Mouse (Mus musculus) lung, postnatal 14 days (tissue): ENCODE data around the gene Nat8f6.
"Not testable (repeated sequence)": the region's sequence is repeated elsewhere in the genome, so short reads cannot be mapped to it uniquely, and the experiment has no call there.

ENCODE experiments used
- DNase-seq: peaks from one replicate; pipeline ENCODE4 v3.0.0; 2021

Gene Nat8f6

DNA sequence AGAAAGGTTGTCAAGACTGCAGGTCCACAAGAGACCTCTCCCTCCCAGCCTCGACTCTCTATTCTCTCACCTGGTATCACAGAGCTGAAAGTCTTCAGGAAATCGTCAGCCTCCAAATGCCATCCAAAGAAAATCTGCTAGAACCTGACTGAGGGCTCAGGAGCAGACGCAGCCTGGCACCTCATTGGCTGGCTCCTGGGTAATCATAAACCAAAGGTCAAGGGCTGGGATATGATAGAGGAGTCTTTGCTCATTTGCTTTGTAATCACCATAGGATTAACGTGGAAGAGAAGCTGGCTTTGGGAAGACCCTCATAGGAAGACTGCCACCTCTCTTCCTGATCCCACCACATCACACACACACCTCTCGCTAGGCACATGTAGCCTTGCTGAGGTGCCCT lies at the start of gene Nat8f6, which contains the start of gene Nat8f5:
Nat8f6 (minus strand) TSS at position 118 of the 400 bp plus-strand sequence.
Nat8f5 (minus strand) TSS at position 136 of the 400 bp plus-strand sequence.
- no peak for DNase-seq

DNA sequence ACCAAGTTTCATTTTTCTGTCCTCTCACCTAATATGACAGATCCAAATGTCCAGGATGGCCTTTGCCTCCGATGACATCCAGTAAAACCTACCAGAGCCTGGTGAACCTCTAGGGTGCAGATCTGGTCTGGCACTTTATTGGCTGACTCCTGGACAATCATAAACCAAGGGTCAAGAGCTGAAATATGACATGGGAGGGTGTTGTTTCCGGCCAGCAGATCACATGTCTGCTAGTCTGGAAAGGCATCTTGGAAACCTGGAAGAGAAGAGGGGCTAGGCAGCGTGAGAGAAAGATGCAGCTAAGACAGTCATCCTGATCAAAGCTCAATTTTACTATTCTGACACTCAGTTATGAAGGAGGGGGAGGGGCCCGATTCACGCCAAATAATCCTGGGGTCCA lies 48.3 kb upstream of the Nat8f6 start, which contains the start of gene Nat8f2:
Nat8f2 (minus strand) TSS at position 153 of the 400 bp plus-strand sequence.
- DNase-seq, result not testable (repeated sequence)

DNA sequence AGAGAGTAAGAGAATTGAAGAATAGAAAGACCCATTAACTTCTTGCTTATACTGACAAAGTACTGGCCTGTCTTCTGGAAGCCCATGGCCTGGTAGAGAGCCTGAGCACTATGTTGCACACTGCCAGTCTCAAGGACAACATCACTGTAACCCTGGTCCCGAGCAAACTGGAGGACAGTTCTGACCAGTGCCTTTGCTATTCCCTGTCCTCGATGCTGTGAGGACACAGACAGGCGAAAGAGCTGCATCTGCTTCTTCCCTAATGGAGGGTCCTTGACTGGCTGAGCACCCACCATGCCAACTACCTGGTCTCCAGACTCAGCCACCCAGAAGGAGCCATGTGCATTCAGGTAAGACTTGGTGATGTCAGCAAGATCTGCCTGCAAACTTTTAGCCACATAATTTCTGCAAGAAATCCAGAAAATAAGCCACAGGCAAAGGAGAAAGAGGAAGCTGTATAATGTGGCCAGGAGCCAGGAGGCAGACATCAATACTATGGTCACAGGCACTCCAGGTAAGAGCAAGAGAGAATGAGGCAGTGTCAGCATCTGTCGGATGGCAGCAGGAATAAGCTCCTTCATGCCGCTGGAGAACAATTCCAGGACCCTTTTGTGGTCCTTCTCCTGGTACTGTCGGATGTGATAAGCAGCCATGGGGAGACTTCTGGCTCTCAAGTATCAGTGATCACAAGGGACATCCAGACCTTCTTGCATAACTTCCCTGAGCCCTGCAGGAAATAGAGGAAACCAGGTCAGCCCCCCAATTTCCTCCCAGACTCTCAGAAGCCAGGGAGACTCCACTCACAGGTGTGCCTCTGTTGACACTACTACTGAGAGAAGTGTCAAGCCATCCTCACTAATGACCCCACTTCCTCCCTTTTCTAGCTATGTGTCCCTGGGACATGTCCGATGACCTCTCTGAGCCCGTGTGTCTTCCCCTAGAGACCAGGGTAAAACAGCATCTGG lies 47.3 kb upstream of the Nat8f6 start:
- DNase-seq, result no peak

GRCm38 (mm10) chr6:85866995-85867394 lies 46.2 kb upstream of the Nat8f6 start:
- not testable (repeated sequence) for DNase-seq

DNA sequence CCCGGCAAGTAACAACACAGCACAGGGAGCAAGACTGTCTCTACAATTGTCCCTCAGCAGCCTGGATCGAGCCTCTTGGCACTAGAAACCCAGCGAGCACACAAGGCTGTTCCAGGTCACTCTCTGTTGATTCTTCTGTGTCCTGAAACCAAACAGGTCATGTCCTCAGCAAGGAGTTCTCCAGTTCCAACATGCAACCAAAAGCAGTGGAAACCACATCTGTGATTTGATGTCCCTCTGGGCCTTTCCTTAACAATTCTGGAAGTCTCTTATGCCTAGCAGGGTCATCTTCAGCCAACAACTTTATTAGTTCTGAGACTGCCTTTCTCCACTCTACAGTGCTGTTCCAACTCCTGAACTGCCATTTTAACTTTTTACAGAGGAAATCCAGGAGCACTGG lies 45.4 kb upstream of the Nat8f6 start:
- DNase-seq, result not testable (repeated sequence)

GRCm38 (mm10) chr6:85864900-85865639 lies 44.3 kb upstream of the Nat8f6 start:
- DNase-seq, result peak; percentile 2

GRCm38 (mm10) chr6:85863840-85864239 lies 43.1 kb upstream of the Nat8f6 start:
- DNase-seq, result no peak

GRCm38 (mm10) chr6:85863136-85863535 lies 42.4 kb upstream of the Nat8f6 start:
- DNase-seq, result no peak

DNA sequence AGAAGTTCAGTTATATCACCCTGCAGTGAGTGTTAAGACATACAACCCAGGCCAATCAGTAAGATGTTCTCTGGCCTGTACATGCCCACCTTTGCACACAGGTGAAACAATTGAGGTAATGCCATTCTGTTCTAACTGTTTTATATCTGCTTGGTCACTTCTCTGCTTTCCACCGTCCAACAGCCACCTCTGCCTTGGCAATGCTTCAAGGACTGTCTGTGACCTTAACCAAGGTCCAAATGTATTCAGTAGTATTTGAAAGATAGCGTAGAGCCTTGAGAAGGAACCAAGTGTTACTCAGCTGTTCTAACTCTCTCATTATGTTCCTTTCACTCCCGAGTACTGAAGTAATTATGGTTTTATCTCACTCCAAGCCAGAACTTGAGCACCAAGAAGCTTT lies 41.8 kb upstream of the Nat8f6 start:
- DNase-seq, result no peak

DNA sequence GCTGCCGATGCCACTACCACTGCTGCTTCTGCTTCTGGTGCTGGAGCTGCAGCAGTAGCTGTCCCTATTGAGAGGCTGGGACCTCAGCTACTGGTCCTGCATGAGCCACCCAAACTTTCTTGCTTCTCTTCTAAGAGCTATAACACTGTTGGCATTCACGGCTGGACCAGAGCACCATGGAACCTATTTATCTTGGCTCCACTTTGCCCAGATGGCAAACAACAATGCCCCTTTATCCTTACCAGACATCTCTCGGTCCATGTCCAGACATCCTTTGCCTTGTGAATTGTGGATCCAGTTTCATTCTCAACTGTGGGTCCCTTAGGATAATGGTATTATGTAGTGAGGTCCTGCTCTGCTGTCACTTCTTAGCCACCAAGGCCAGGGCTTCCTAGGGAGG lies 40.5 kb upstream of the Nat8f6 start:
- DNase-seq, result no peak

GRCm38 (mm10) chr6:85856194-85856678 lies 35.5 kb upstream of the Nat8f6 start:
- peak; percentile 31 for DNase-seq

DNA sequence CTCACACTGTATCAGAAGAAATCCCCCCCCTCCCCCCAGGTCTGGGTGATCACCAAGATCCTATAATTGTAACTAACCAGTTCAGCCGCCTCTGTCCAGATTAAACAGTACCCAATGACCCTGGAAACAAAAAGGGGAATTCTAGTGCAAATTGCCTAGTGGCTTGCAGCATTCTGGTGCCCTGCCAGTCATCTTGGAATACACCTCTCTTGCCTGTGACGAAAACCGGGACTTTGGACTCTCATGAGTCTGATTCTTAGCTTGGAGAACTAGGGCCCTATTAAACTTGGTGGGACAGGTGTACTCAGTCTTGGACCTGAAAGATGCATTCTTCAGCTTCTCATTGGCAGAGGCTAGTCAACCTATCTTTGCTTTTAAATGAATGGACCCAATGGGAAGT lies 32.7 kb upstream of the Nat8f6 start:
- DNase-seq, result no peak

- no peak for DNase-seq
Observed at GRCm38 (mm10) chr6:85851062-85851773, 30.5 kb upstream of the Nat8f6 start.

- DNase-seq, result no peak
Observed at GRCm38 (mm10) chr6:85849240-85849639, 28.5 kb upstream of the Nat8f6 start.

GRCm38 (mm10) chr6:85848140-85848539 lies 27.4 kb upstream of the Nat8f6 start:
- no peak for DNase-seq

- no peak for DNase-seq
Observed at GRCm38 (mm10) chr6:85846921-85847320, 26.2 kb upstream of the Nat8f6 start.

DNA sequence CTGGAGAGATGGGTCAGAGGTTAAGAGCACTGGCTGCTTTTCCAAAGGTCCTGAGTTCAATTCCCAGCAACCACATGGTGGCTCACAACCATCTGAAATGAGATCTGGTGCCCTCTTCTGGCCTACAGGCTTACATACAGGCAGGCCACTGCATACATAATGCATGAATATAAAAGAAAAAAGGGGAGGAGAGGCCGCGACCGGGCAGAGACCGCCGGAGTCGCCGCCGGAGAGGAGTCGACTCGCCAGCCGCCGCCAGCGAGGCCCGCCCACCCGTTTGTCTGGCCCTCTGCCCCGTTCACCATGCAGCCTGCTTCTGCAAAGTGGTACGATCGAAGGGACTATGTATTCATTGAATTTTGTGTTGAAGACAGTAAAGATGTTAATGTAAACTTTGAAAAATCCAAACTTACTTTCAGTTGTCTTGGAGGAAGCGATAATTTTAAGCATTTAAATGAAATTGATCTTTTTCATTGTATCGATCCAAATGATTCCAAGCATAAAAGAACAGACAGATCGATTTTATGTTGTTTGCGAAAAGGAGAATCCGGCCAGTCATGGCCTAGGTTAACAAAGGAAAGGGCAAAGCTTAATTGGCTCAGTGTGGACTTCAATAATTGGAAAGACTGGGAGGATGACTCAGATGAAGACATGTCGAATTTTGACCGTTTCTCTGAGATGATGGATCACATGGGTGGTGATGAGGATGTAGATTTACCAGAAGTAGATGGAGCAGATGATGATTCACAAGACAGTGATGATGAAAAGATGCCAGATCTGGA lies 23.1 kb upstream of the Nat8f6 start:
- DNase-seq, result not testable (repeated sequence)

- peak; percentile 4 for DNase-seq
Observed at GRCm38 (mm10) chr6:85839982-85840381, 19.2 kb upstream of the Nat8f6 start.

- DNase-seq, result no peak
Observed at GRCm38 (mm10) chr6:85838674-85839073, 17.9 kb upstream of the Nat8f6 start.

DNA sequence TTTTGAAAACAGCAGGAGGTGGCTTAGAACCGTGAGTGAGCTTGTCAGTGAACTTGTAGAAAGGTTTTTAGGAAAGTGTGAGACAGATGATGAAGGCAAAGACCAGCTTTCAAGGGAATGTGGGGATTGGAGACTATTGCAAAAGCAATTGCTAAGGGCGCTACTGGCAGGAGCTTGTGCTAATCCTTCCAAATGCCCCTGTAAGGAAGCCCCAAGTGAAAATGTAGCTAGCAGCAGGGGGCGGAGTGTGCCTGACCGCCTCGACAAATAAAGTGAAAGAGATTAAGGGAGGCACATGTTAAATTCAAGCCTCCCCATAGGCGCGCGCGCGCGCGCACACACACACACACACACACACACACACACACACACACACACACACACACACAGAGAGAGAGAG lies 16.6 kb upstream of the Nat8f6 start:
- peak; percentile 47 for DNase-seq

DNA sequence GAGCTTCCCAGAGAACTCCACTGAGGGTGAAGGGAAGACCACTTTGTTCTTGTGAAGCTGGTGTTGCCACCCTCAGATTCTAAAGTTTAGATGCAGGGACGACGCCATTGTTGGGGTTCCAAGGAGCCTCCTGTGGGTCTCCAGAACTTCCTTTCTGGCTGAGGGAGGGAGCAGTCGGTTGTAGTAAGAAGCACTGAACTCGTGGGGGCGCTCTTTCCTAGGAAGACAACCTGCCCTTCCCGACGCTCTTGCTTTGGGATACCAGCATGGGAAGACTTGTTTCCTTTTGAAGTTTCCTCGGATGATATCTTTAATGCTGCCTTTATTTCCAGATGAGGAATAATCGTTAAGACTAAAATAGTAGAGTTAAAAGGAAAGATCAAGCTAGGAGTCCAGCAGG lies 16.1 kb upstream of the Nat8f6 start:
- DNase-seq, result peak; percentile 77

DNA sequence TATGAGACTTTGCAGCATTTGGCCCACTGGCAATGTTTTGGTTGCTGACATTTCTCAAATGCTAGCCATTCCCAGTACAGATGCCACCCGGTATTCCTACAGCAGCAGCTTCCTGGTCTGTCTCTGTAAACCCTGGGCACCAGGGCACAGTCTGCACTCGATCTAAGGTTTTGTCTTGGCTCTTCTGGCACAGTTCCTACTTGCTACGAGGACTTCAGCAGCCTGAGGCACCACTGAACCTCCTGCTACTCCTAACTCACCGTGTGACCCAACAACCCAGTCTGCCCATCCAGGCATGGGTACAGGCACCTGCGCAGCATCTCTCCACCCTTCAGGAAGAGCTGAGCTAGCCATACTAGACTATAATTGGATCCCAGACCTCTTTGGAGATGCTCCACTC lies 15.3 kb upstream of the Nat8f6 start:
- DNase-seq, result not testable (repeated sequence)
